Mouse (Mus musculus): ENCODE results near the gene Ly6g5c.

The Ly6g5c gene

GRCm38 (mm10) chr17:35082841-35083576 is 25.1 kb upstream of the Ly6g5c start:
- no peak for DNase-seq

DNA sequence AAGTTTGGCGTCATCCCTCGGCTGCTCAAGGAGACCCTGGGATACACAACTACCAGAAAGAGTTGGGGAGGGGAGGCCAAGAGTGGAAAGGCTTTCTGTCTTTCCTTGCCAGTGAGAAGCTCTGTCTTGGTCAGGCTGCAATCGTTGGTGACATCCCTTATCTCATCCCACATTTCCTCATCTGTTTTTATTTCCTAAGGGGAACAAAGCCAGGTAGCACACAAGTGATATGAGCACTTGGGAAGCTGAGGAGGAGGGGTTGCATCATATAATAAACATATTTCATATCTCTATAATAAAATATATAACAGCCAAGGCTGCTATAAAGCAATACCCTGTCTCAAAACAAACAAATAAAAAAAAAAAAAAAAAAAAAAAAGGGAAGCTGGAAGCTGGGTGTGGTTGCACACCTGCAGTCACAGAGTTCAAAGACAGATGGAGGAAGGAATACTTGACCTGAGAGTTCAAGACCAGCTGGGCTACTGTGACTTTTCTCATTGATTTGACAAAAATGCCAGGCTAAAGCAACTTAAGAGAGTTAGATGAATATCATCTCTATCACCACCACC is 24.1 kb upstream of the Ly6g5c start:
- DNase-seq = no peak

- no peak for DNase-seq
These were observed 22.7 kb upstream of the Ly6g5c start, which contains the start of gene Ly6g6f for GRCm38 (mm10) chr17:35085208-35085865. Gene Ly6g6f (minus strand): TSS chr17:35085610.

GRCm38 (mm10) chr17:35088151-35088550 is 19.9 kb upstream of the Ly6g5c start:
- DNase-seq = no peak

- peak; percentile 93 for DNase-seq
These were observed 19.0 kb upstream of the Ly6g5c start, which contains the start of gene Abhd16a for GRCm38 (mm10) chr17:35088825-35089644. Gene Abhd16a (plus strand): TSS chr17:35089263.

DNA sequence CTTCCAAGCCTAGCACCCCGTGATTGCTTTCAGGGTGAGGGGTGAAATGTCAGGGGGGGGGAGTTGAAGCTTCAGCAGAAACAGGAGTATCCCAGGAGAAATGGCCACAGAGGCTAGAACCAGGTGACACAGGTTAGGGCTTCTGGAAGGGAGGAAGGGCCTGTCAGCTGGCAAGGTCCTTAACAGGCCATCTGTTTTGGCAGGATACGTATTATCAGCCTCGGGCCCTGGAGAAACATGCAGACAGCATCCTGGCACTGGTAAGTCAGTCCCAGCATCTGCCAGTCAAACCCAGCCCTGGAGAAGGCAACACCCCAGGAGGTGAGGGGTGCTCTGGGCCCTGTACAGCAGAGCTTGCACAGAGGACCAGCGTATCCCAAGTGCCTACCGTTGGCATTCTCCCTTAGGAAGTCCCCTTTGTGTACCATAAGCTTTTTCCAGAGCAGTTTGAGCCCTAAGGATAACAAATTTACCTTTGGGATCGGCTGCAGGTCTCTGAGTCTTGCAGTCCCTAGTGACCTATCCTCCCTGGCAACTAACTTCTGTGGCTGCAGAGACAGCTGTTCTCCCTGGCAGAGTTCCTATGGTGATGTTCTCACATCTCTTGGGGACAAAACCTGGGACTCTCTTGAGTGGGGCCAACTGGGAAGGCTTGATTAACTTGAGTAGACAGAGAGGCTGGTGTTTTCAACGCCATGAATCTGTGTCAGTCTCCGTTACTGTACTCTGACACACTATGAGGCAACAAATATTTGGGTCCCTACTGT is 17.7 kb upstream of the Ly6g5c start:
- no peak for DNase-seq

DNA sequence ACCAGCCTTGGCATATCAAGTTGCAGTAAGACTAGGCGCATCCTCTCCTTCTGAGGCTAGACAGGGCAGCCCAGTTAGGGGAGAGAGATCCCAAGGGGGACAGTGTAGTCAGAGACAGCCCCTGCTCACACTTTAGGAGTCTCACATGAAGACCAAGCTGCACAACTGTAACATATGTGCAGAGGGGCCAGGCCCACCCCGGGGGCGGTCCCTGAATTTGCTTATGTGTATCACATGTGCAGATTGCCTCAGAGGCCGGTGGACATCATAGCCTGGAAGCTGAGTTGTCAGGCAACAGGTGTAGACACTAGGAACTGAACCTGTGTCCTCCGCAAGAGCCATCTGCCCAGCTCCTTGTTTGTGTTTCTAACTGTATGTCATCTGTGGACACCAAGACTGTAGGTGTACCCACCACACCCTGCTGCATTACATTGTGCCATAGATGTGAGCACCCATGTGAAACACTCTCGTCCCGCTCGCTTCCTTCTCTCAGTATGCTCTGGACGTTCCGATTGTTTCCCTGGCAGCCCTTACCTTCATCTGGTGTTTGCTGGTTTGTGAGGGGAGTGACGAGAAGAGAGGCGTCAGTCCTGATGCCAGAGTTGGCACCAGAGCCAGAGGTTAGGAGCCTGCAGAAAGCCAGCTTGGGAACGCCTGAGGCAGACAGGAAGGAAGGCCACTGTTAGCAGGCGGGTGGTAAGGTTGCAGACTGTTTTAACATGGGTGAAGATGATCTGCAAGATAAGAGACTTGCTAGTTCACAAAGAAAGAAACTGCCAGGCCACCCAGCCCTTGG is 15.5 kb upstream of the Ly6g5c start:
- DNase-seq = no peak

GRCm38 (mm10) chr17:35094475-35095365 is 13.4 kb upstream of the Ly6g5c start:
- no peak for DNase-seq

- DNase-seq = no peak
These were observed 11.5 kb upstream of the Ly6g5c start for GRCm38 (mm10) chr17:35096597-35096996.

GRCm38 (mm10) chr17:35097164-35097655 is 10.9 kb upstream of the Ly6g5c start:
- DNase-seq = no peak

DNA sequence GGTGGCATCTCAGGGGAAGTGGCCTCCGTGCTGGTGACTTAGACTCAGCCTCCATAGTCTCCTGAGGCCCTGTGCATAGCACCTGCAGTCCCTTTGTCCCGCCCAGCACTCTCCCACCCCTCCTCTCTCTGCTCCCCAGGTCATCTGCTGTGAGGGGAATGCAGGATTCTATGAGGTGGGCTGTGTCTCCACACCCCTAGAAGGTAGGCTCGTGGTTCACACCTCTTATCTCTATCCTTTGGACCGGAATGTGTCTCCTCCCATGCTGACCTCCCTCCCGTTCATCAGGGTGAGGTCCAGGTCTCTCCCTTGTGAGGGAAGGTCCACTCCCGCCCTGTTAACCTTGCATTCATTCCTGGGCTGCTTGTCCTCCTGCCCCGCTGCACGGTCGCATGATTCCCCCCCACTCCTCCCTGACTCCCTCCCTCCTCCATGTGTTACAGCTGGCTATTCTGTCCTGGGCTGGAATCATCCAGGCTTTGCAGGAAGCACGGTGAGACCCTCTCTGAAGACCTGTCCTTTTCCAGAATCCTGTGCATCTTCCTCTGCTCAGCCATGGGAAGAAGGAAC is 7.8 kb upstream of the Ly6g5c start:
- peak; percentile 49 for DNase-seq

DNA sequence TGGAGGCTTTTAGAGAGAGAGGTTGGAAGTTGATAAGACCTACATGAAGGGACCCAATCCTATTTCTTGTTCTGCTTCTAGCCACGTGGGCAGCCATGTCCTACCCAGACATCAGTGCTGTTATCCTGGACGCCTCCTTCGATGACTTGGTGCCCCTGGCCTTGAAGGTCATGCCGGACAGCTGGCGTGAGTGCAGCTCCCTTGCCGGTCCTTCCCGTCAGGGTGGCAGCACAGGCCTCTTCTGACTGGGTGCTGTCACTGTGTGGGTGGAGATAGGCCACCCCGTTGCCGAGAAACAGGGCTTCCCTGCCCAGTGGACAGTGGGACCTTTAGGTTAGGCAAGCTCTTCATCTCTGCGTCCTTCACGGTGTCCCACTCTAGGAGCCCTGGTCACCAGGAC is 6.9 kb upstream of the Ly6g5c start:
- DNase-seq = no peak

DNA sequence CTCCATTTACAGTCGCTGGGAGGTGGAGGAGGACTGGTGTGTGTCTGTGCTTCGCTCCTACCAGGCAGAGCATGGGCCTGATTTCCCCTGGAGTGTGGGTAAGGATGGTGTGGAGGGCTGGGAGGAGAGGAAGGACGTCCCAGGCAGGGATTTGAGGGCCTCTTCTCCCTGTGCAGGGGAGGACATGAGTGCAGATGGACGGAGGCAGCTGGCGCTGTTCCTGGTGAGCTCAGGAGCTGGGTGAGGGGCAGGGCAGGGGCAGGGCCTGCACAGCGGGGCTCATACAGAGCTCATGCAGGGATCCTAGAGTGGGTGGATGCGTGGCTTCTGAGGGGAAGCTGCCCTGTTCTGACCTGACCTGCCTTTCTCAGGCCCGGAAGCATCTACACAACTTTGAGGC is 5.8 kb upstream of the Ly6g5c start:
- no peak for DNase-seq

DNA sequence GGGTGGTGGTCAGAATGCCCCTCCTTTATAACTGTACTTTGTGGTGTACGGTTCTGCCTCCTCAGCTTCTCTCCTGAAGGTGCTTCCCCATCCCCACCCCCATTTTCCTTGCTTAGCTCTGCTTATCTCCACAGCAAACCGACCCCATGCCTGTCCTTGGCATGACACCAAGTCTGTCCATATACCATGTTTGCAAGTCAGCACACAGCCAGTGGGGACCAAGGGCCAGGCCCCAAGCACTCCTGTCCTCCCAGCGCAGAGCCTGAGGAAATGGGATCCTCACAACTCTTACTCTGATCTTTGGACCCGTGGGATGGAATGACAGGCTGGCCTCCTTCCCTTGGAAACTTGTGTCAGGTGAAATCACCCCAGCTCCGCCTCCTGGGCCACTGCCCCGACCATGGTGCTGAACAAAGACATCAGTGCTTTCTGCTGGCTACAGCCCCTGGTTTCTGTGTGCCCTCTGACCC is 4.8 kb upstream of the Ly6g5c start:
- peak; percentile 85 for DNase-seq

GRCm38 (mm10) chr17:35104079-35104478 is 4.0 kb upstream of the Ly6g5c start:
- DNase-seq = no peak

DNA sequence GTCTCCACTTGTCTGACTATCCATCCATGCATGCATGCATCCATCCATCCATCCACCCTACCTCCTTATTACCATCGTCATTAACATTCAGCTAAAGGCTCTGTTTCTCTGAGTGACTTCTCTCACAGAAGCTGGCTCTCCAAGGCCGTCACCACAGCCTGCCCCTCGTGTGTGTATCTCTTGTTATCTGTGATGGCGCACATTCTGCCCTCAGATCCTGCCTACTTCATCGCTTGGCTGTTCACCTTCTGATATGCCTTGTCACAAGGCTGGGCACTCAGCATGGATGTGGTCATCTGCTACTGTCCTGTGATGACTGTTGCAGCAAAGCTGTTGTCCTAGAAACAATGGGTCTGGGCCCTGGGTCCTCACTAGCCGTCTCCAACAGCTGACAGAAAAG is 3.3 kb upstream of the Ly6g5c start:
- no peak for DNase-seq

DNA sequence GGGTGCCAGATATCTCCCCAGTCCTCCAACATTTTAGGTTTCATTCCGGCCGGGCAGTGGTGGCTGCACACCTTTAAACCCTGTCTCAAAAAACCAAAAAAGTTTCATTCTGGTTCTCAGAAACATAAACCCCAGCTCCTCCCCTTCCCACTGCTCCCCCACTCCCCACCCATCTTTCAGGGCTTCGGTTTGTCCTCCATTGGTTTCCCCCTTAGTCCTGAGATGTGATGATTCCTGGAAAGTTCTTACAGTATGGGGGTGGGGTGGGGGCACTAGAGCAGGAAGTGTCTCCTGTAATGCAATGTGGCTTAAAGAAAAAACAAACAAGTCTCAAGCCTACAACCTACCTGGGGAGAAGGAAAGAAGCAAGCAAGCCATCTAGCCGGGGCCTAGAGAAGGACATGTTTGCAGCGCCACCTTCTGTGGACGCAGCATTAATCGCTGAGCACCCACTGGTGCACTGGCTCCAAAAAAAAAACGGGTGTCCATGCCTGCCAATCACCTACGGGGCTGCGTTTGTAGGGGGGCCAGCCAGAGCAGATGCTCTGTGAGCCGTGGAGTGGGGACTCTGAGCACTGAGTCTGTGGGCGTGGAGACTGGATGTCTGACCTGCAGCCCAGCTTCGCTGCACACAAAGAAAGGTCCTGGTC is 2.2 kb upstream of the Ly6g5c start:
- DNase-seq = peak; percentile 46

DNA sequence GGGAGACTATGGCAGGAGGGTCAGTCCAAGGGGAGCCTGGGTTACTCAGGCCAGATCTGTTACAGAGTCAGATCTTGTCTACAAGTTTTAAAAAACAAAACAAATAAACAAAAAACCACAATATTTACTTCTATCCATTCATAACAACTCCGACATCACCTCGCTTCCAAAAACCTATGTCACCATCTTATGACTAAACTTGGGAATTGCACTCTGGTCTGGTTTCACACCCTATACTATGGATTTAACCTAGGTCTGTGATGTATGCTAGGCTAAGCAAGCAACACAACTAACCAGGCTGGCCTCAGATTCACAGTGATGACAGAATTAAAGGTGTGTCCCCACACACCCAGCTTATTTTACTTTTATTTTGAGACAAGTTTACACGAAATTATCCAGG is 1.6 kb upstream of the Ly6g5c start:
- DNase-seq = no peak

- no peak for DNase-seq
These were observed 3.7 kb downstream of the Ly6g5c start for GRCm38 (mm10) chr17:35111774-35112173.
